Mouse (Mus musculus) testis, adult 2 months (tissue): ENCODE data around the gene Flywch2.
A peak's percentile ranks its signal among the peaks of the same experiment; 100 is the strongest.

Experiments
- CTCF ChIP-seq: fragments of 200-500 bp; IDR thresholded peaks from 2 replicates; pipeline ENCODE4 v1.5.1; 2012; ENCODE audit warnings: low read depth, mild to moderate bottlenecking, inconsistent platforms, low read length, moderate library complexity; ENCODE audit not compliant: control insufficient read depth, insufficient read depth, insufficient replicate concordance
- POLR2A ChIP-seq: fragments of 200-500 bp; IDR thresholded peaks from 2 replicates; pipeline ENCODE4 v1.6.1; 2012; ENCODE audit warnings: low read depth, mild to moderate bottlenecking, inconsistent platforms, low read length, moderate library complexity; ENCODE audit not compliant: control insufficient read depth

DNA sequence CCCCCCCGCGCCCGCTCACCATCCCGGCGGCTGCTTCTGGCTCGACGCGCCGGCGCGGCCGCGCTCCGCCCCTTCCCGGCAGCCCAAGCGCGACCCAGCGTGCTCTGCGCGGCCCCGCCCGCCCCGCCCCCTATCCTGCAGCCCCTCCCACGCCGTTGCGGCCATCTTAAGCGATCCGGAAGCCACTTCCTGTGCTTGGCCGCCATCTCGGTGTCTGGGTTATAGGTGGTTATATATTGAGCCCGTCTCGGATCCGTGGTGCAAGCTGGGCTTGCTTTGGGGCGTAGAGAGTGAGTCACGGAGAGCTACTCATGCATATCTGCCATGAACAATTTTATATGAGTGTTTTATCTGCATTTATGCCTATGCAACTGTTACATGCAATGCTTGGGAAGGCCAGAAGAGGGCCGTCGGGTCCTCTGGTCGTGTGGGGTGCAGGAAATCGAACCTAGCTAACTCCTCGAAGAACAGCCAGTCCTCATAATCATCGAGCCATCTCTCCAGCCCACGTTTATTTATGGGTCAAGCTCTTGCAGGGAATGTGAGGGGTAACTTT, 43.3 kb upstream of the Flywch2 start, which contains the start of gene Elob:
- TF ChIP-seq CTCF (peak; percentile 48; the same call in 1 of the 2 replicates), POLR2A (no peak)
